Mouse (Mus musculus): ENCODE measurements at regions not wholly inside any gene's neighbourhood (a gene's known extent, or its start where the extent isn't known, plus 50 kb on each side); places are given as distances from the start of the nearest gene placed in this dataset.

- 77% methylated on average over 6 of the region's 6 CpGs for WGBS
- peaks cover 8% of the 10 kb centered on the region; the same call in 1 of the 2 replicates for H3K36me3 ChIP-seq (ENCODE audit: control insufficient read depth, insufficient read depth, low read length)
- TF ChIP-seq CTCF (conservative IDR thresholded peaks at IDR 0.05; ENCODE audit: insufficient read depth, insufficient read length, low read depth, low read length) (no peak), POLR2A (IDR thresholded peaks at IDR 0.05; ENCODE audit: low read depth, low read length) (no peak)
These were observed 216.9 kb upstream of the Klf14 start for GRCm38 (mm10) chr6:31175769-31176168.

GRCm38 (mm10) chr6:31176368-31176767, 217.5 kb upstream of the Klf14 start:
- no peaks in the 10 kb centered on the region for H3K4me1 ChIP-seq (ENCODE audit: control insufficient read depth, insufficient read depth, low read length)
- TF ChIP-seq POLR2A (IDR thresholded peaks at IDR 0.05; ENCODE audit: low read depth, low read length) (no peak), CTCF (conservative IDR thresholded peaks at IDR 0.05; ENCODE audit: insufficient read depth, insufficient read length, low read depth, low read length) (peak; percentile 54)
- WGBS: 61% methylated on average over 8 of the region's 8 CpGs
- DNase-seq: peak; percentile 37
- H3K27me3 ChIP-seq (replicated peaks; ENCODE audit: control insufficient read depth, insufficient read depth, low read length): no peaks in the 10 kb centered on the region
- H3K36me3 ChIP-seq (ENCODE audit: control insufficient read depth, insufficient read depth, low read length): peaks cover 8% of the 10 kb centered on the region; the same call in 1 of the 2 replicates
- no peak overlapping the region for H3K27ac ChIP-seq (ENCODE audit: insufficient read depth, low read depth, low read length)
- no peak overlapping the region for H3K4me3 ChIP-seq (ENCODE audit: insufficient read depth, low read depth, low read length)

More at GRCm38 (mm10) chr6:31175769-31176168, 216.9 kb upstream of the Klf14 start:
- DNase-seq: no peak
- Histone ChIP-seq H3K27ac (ENCODE audit: insufficient read depth, low read depth, low read length) (no peak overlapping the region), H3K4me3 (ENCODE audit: insufficient read depth, low read depth, low read length) (no peak overlapping the region), H3K27me3 (replicated peaks; ENCODE audit: control insufficient read depth, insufficient read depth, low read length) (no peaks in the 10 kb centered on the region), H3K4me1 (ENCODE audit: control insufficient read depth, insufficient read depth, low read length) (no peaks in the 10 kb centered on the region; the same call in 1 of the 2 replicates)

GRCm38 (mm10) chr6:31176831-31177230, 218.0 kb upstream of the Klf14 start:
- Histone ChIP-seq H3K36me3 (ENCODE audit: control insufficient read depth, insufficient read depth, low read length) (peaks cover 8% of the 10 kb centered on the region; the same call in 1 of the 2 replicates), H3K4me3 (ENCODE audit: insufficient read depth, low read depth, low read length) (no peak overlapping the region), H3K27ac (ENCODE audit: insufficient read depth, low read depth, low read length) (no peak overlapping the region), H3K4me1 (ENCODE audit: control insufficient read depth, insufficient read depth, low read length) (no peaks in the 10 kb centered on the region), H3K27me3 (replicated peaks; ENCODE audit: control insufficient read depth, insufficient read depth, low read length) (no peaks in the 10 kb centered on the region)
- TF ChIP-seq POLR2A (IDR thresholded peaks at IDR 0.05; ENCODE audit: low read depth, low read length) (no peak), CTCF (conservative IDR thresholded peaks at IDR 0.05; ENCODE audit: insufficient read depth, insufficient read length, low read depth, low read length) (no peak)
- DNase-seq: no peak
- WGBS: 85% methylated on average over 1 of the region's 1 CpGs

- TF ChIP-seq POLR2A (IDR thresholded peaks at IDR 0.05; ENCODE audit: low read depth, low read length): no peak
- no peak for TF ChIP-seq CTCF (conservative IDR thresholded peaks at IDR 0.05; ENCODE audit: insufficient read depth, insufficient read length, low read depth, low read length)
- no peak for DNase-seq
- Histone ChIP-seq H3K36me3 (ENCODE audit: control insufficient read depth, insufficient read depth, low read length) (peaks cover 8% of the 10 kb centered on the region; the same call in 1 of the 2 replicates), H3K4me1 (ENCODE audit: control insufficient read depth, insufficient read depth, low read length) (no peaks in the 10 kb centered on the region), H3K27ac (ENCODE audit: insufficient read depth, low read depth, low read length) (no peak overlapping the region), H3K27me3 (replicated peaks; ENCODE audit: control insufficient read depth, insufficient read depth, low read length) (no peaks in the 10 kb centered on the region), H3K4me3 (ENCODE audit: insufficient read depth, low read depth, low read length) (no peak overlapping the region)
- WGBS: 83% methylated on average over 8 of the region's 8 CpGs
These were observed 219.5 kb upstream of the Klf14 start for GRCm38 (mm10) chr6:31178201-31178880.

- peaks cover 6% of the 10 kb centered on the region; the same call in 1 of the 2 replicates for H3K4me1 ChIP-seq (ENCODE audit: control insufficient read depth, insufficient read depth, low read length)
- no peaks in the 10 kb centered on the region for H3K27me3 ChIP-seq (replicated peaks; ENCODE audit: control insufficient read depth, insufficient read depth, low read length)
- WGBS: 81% methylated on average over 6 of the region's 6 CpGs
These were observed 216.3 kb upstream of the Mkln1 start for GRCm38 (mm10) chr6:31182284-31182683.

GRCm38 (mm10) chr6:31183127-31183526, 215.4 kb upstream of the Mkln1 start:
- H3K27ac ChIP-seq (ENCODE audit: insufficient read depth, low read depth, low read length): no peak overlapping the region
- 62% methylated on average over 5 of the region's 5 CpGs for WGBS
- no peaks in the 10 kb centered on the region for H3K27me3 ChIP-seq (replicated peaks; ENCODE audit: control insufficient read depth, insufficient read depth, low read length)
- H3K36me3 ChIP-seq (ENCODE audit: control insufficient read depth, insufficient read depth, low read length): peaks cover 6% of the 10 kb centered on the region; the same call in 1 of the 2 replicates
- H3K4me1 ChIP-seq (ENCODE audit: control insufficient read depth, insufficient read depth, low read length): peaks cover 10% of the 10 kb centered on the region
- DNase-seq: no peak
- no peak for TF ChIP-seq POLR2A (IDR thresholded peaks at IDR 0.05; ENCODE audit: low read depth, low read length)
- H3K4me3 ChIP-seq (ENCODE audit: insufficient read depth, low read depth, low read length): no peak overlapping the region

More at GRCm38 (mm10) chr6:31182284-31182683, 216.3 kb upstream of the Mkln1 start:
- TF ChIP-seq POLR2A (IDR thresholded peaks at IDR 0.05; ENCODE audit: low read depth, low read length) (no peak), CTCF (conservative IDR thresholded peaks at IDR 0.05; ENCODE audit: insufficient read depth, insufficient read length, low read depth, low read length) (no peak)
- Histone ChIP-seq H3K27ac (ENCODE audit: insufficient read depth, low read depth, low read length) (no peak overlapping the region), H3K36me3 (ENCODE audit: control insufficient read depth, insufficient read depth, low read length) (peaks cover 8% of the 10 kb centered on the region; the same call in 1 of the 2 replicates), H3K4me3 (ENCODE audit: insufficient read depth, low read depth, low read length) (no peak overlapping the region)
- DNase-seq: no peak

- Histone ChIP-seq H3K27me3 (replicated peaks; ENCODE audit: control insufficient read depth, insufficient read depth, low read length) (no peaks in the 10 kb centered on the region), H3K4me3 (ENCODE audit: insufficient read depth, low read depth, low read length) (no peak overlapping the region), H3K36me3 (ENCODE audit: control insufficient read depth, insufficient read depth, low read length) (peaks cover 4% of the 10 kb centered on the region; the same call in 1 of the 2 replicates), H3K4me1 (ENCODE audit: control insufficient read depth, insufficient read depth, low read length) (peaks cover 12% of the 10 kb centered on the region), H3K27ac (ENCODE audit: insufficient read depth, low read depth, low read length) (no peak overlapping the region)
- TF ChIP-seq CTCF (conservative IDR thresholded peaks at IDR 0.05; ENCODE audit: insufficient read depth, insufficient read length, low read depth, low read length) (no peak), POLR2A (IDR thresholded peaks at IDR 0.05; ENCODE audit: low read depth, low read length) (no peak)
- peak; percentile 53 for DNase-seq
- WGBS: 50% methylated on average over 7 of the region's 7 CpGs
These were observed 214.0 kb upstream of the Mkln1 start for GRCm38 (mm10) chr6:31184554-31184953.

Data from kidney, adult 2 months (tissue).